Mouse (Mus musculus) intestine, postnatal 0 days (tissue): ENCODE data around the gene Mnt. TPM values are rescaled to one million over a fixed set of nuclear protein-coding genes. Genes with fewer than 3 reads are reported as not detected.

ENCODE experiments used
- ATAC-seq: fragments of 200-750 bp; cut with Nextera tagmentation; 2 replicates; pipeline ENCODE4 v1.8.0; 2017; ENCODE audit warnings: mild to moderate bottlenecking, moderate TSS enrichment, moderate library complexity
- H3K27ac ChIP-seq: fragments of 300-500 bp; sonication (generic); 2 replicates; pipeline ENCODE4 v1.5.1; 2014; ENCODE audit warnings: mild to moderate bottlenecking, low read depth, low read length, moderate library complexity
- H3K27me3 ChIP-seq: fragments of 300-500 bp; sonication (generic); replicated peaks from 2 replicates; pipeline ENCODE4 v1.6.1; 2014; ENCODE audit warnings: low read length, mixed read lengths; ENCODE audit not compliant: control insufficient read depth, insufficient read depth
- H3K36me3 ChIP-seq: fragments of 300-500 bp; sonication (generic); 2 replicates; pipeline ENCODE4 v1.6.1; 2014; ENCODE audit warnings: mild to moderate bottlenecking, moderate library complexity; ENCODE audit not compliant: control insufficient read depth, insufficient read depth
- H3K4me1 ChIP-seq: fragments of 300-500 bp; sonication (generic); replicated peaks from 2 replicates; pipeline ENCODE4 v1.6.1; 2014; ENCODE audit warnings: antibody characterized with exemption, low read length, mixed read lengths; ENCODE audit not compliant: control insufficient read depth, insufficient read depth
- H3K4me2 ChIP-seq: fragments of 300-500 bp; sonication (generic); replicated peaks from 2 replicates; pipeline ENCODE4 v1.6.1; 2014; ENCODE audit warnings: low read depth, mild to moderate bottlenecking, moderate library complexity
- H3K4me3 ChIP-seq: fragments of 300-500 bp; sonication (generic); 2 replicates; pipeline ENCODE4 v1.5.1; 2014; ENCODE audit warnings: low read depth, low read length
- H3K9ac ChIP-seq: fragments of 300-500 bp; sonication (generic); 2 replicates; pipeline ENCODE4 v1.6.1; 2014; ENCODE audit warnings: mild to moderate bottlenecking, low read depth, low read length
- H3K9me3 ChIP-seq: fragments of 300-500 bp; sonication (generic); 2 replicates; pipeline ENCODE4 v1.6.1; 2016; ENCODE audit warnings: mixed run types; ENCODE audit not compliant: control insufficient read depth
- CTCF ChIP-seq: sonication (generic); IDR thresholded peaks from 2 replicates; pipeline ENCODE4 v1.5.1; 2016; ENCODE audit warnings: low read depth, mild to moderate bottlenecking, control low read depth, antibody characterized with exemption, moderate library complexity
- WGBS: fragments of 180-500 bp; shearing (Covaris S2); extraction: QIAGEN DNeasy Blood & Tissue Kit; methylation state at CpG from one replicate; pipeline ENCODE4 v1.1.7; 2014; 5-methylcytosine and 5-hydroxymethylcytosine counted together
- polyA plus RNA-seq: library from polyadenylated mRNA; unstranded; fragments of >200 nt; fragmentation: Nextera tagmentation; extraction: Ambion mirVana; gene quantifications from 2 replicates; pipeline ENCODE4 v1.2.1, GENCODE M21; 2015

Gene Mnt
- 5.3 and 5.8 TPM in 2 replicates for polyA plus RNA-seq

DNA sequence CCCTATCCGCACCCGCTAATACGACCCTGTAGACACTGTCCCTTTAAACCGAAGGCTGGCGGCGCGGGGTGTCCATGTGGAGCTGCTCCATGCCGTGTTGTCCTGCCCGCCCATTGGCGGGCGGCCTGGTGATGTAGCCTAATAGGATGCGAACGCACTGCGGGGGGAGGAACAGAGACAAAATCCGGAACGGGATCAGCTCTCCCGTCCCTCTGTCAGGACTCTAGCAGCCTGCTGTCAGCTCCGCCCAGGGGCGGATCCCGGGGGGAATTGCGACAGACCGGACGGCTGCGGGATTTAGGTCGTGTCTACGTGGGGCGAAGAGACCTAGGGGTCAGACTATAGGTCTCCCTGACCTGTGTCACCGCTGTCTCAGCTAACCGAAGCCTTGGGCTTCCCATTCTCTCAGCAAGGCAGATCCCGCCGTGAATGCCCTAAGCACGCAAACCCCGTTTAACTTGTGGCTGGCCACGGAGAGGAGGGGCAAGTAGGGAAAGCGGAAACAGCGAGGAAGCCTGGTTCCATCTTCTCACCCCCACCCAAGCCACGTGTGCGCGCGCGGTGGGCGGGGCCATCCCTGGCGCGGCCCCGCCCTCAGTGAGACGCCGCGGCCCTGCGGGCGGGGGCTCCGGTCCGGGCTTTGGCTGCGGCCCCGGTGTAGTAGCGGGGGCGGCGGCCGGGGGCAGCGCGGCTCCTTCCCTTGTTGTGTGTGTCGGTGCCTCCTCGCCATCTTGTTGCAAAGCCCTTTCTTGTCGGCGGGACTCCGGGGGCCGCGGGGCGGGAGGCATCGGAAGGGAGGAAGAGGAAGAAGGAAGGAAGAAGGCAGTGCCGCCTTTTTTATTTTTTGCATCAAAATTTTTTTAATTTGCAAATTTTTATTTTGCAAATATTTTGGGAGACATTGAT lies at the start of gene Mnt:
TSS of gene Mnt (plus strand) at position 665 of the 906 bp plus-strand sequence.
- no peaks in the 10 kb centered on the region; the same call in 1 of the 2 replicates for H3K36me3 ChIP-seq
- H3K9me3 ChIP-seq, result no peaks in the 10 kb centered on the region
- H3K27me3 ChIP-seq, result no peaks in the 10 kb centered on the region
- H3K4me3 ChIP-seq, result peak within 1 kb of the TSS; percentile 82
- peak within 1 kb of the TSS; percentile 95 for H3K27ac ChIP-seq
- peak; percentile 76 for ATAC-seq
- under 1% methylated on average over 67 of the region's 70 CpGs for WGBS
- peak within 1 kb of the TSS; percentile 89 for H3K9ac ChIP-seq
- peak within 1 kb of the TSS; percentile 89 for H3K4me2 ChIP-seq
- no peak; the same call in none of the 2 replicates for TF ChIP-seq CTCF
- H3K4me1 ChIP-seq, result peaks cover 16% of the 10 kb centered on the region; the same call in 1 of the 2 replicates

GRCm38 (mm10) chr11:74792874-74793273 lies 37.8 kb upstream of the Mnt start:
- no peak overlapping the region for H3K27ac ChIP-seq
- peaks cover 45% of the 10 kb centered on the region for H3K36me3 ChIP-seq
- no peak overlapping the region for H3K9ac ChIP-seq
- H3K4me3 ChIP-seq, result no peak overlapping the region
- no peak overlapping the region for H3K4me2 ChIP-seq
- ATAC-seq, result no peak
- H3K4me1 ChIP-seq, result no peaks in the 10 kb centered on the region
- no peaks in the 10 kb centered on the region for H3K27me3 ChIP-seq
- 91% methylated on average over 4 of the region's 4 CpGs for WGBS
- no peak for TF ChIP-seq CTCF
- H3K9me3 ChIP-seq, result no peaks in the 10 kb centered on the region

DNA sequence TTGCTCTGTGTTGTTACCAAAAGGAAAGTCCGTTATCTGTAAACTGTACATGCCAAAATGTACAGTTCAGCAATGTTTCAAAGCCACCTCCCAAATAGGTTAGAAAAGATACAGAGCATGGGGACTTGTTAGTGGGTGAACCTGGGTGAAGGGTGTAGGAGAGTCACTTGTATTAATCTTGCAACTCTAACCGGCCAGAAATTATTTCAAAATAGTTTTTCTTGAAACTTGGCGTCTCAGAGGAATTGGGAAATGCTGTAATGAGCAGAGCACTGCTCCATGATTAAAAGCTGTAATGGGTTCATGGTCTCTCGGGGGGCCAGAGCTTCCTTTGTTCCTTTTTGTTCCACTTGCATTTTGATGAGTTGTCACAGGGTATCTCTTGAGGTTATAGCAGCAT lies 30.1 kb upstream of the Mnt start:
- peaks cover 24% of the 10 kb centered on the region; the same call in 1 of the 2 replicates for H3K36me3 ChIP-seq
- no peaks in the 10 kb centered on the region for H3K27me3 ChIP-seq
- H3K4me2 ChIP-seq, result no peak overlapping the region
- no peaks in the 10 kb centered on the region for H3K9me3 ChIP-seq
- ATAC-seq, result no peak
- no peak for TF ChIP-seq CTCF
- 81% methylated on average over 4 of the region's 4 CpGs for WGBS
- H3K4me1 ChIP-seq, result no peaks in the 10 kb centered on the region
- no peak overlapping the region for H3K4me3 ChIP-seq
- H3K27ac ChIP-seq, result no peak overlapping the region
- H3K9ac ChIP-seq, result no peak overlapping the region

GRCm38 (mm10) chr11:74804081-74804627 lies 26.6 kb upstream of the Mnt start:
- no peak overlapping the region for H3K9ac ChIP-seq
- no peak overlapping the region for H3K27ac ChIP-seq
- no peaks in the 10 kb centered on the region for H3K9me3 ChIP-seq
- 79% methylated on average over 3 of the region's 3 CpGs for WGBS
- no peak for TF ChIP-seq CTCF
- no peaks in the 10 kb centered on the region for H3K27me3 ChIP-seq
- no peak overlapping the region for H3K4me3 ChIP-seq
- no peak overlapping the region for H3K4me2 ChIP-seq
- H3K36me3 ChIP-seq, result peaks cover 37% of the 10 kb centered on the region
- no peaks in the 10 kb centered on the region for H3K4me1 ChIP-seq
- no peak for ATAC-seq

- H3K4me1 ChIP-seq, result no peaks in the 10 kb centered on the region
- no peak overlapping the region for H3K4me2 ChIP-seq
- H3K27me3 ChIP-seq, result no peaks in the 10 kb centered on the region
- H3K36me3 ChIP-seq, result peaks cover 37% of the 10 kb centered on the region
- no peak for TF ChIP-seq CTCF
- H3K4me3 ChIP-seq, result no peak overlapping the region
- 87% methylated on average over 6 of the region's 6 CpGs for WGBS
- no peaks in the 10 kb centered on the region for H3K9me3 ChIP-seq
- no peak overlapping the region for H3K9ac ChIP-seq
- ATAC-seq, result no peak
- no peak overlapping the region for H3K27ac ChIP-seq
These were observed 23.4 kb upstream of the Mnt start for GRCm38 (mm10) chr11:74807246-74807882.

DNA sequence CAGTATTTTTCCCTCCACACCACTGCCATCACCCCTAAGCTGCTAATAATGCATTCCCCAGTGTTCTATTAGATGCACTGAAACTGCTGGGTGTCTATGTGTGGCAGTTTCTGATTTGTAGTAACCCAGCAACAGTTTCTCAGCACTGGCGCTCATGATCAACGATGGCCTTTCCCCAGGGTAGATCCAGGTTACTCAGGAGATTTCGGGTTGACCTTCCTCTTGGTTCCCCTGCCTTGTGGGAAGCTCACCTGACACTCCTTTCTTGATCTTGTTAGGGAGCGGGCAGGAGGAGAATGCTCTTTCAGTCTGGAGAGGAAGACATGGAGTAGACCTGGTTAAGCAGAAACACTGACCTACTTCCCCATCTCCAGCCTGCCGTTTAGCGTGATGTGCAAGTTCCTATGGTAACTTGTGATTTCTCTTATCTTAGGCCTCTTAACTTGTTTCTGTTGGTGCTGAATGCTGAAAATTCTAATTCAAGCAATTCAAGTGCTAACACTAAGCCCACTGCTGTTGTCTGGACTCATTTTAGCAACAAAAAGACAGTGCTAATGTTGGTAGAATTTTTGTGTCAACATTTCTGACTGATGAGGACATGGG lies 22.4 kb upstream of the Mnt start:
- 91% methylated on average over 6 of the region's 6 CpGs for WGBS
- H3K36me3 ChIP-seq, result peaks cover 36% of the 10 kb centered on the region
- no peak for TF ChIP-seq CTCF

More for the DNA sequence above, 22.4 kb upstream of the Mnt start:
- Histone ChIP-seq H3K9me3 (no peaks in the 10 kb centered on the region), H3K4me1 (no peaks in the 10 kb centered on the region), H3K4me2 (no peak overlapping the region), H3K9ac (no peak overlapping the region), H3K27me3 (no peaks in the 10 kb centered on the region), H3K4me3 (no peak overlapping the region), H3K27ac (no peak overlapping the region)
- no peak for ATAC-seq
